Mouse (Mus musculus): ENCODE data around the gene Shisa3.

GRCm38 (mm10) chr5:67659864-67660263, 52.2 kb downstream of the Shisa3 start:
- no peak for TF ChIP-seq POLR2A (IDR thresholded peaks at IDR 0.05; ENCODE audit: borderline replicate concordance, extremely low read depth, low read depth, low read length)
- no peak for TF ChIP-seq CTCF (IDR thresholded peaks at IDR 0.05; ENCODE audit: insufficient read depth, low read length)
